ENCODE assay signal across 8 mouse cellular contexts in genomic region chr4:147809292-147809965, GRCm38 (mm10). TPM values are rescaled to one million over a fixed set of nuclear protein-coding genes. Genes with fewer than 3 reads are reported as not detected.
DNase-seq lines count a peak whose midpoint lies in the region; ATAC-seq and TF ChIP-seq lines count a peak whose summit lies in the region.
"Not testable (repeated sequence)": the region's sequence is repeated elsewhere in the genome, so short reads cannot be mapped to it uniquely, and the experiment has no call there.

Zfp984 (minus strand) TSS chr4:147809788.

- TF ChIP-seq POLR2A in brain, embryonic 14.5 days (IDR thresholded peaks at IDR 0.05; ENCODE audit: borderline replicate concordance, extremely low read depth, insufficient read depth, insufficient read length, poor library complexity, severe bottlenecking), result not testable (repeated sequence)

- H3K36me3 ChIP-seq in forebrain, embryonic 13.5 days (ENCODE audit: poor library complexity, severe bottlenecking); stomach, embryonic 15.5 days: not testable (repeated sequence)
- peaks cover 10% of the 10 kb centered on the region; the same call in 1 of the 2 replicates for H3K36me3 ChIP-seq in kidney, embryonic 16.5 days (ENCODE audit: insufficient read depth, low read length)

- not testable (repeated sequence) for H3K9me3 ChIP-seq in forebrain, embryonic 13.5 days (replicated peaks); kidney, embryonic 16.5 days (ENCODE audit: low read length); stomach, embryonic 15.5 days

- intact Hi-C loops in heart, postnatal 14 days (cut with DNase I), result not testable (repeated sequence)

- not testable (repeated sequence) for H3K27me3 ChIP-seq in forebrain, embryonic 13.5 days; kidney, embryonic 16.5 days (ENCODE audit: insufficient read depth, low read length); stomach, embryonic 15.5 days (replicated peaks)

- peak within 1 kb of the TSS; percentile 49 for H3K4me3 ChIP-seq in forebrain, embryonic 13.5 days
- H3K4me3 ChIP-seq in kidney, embryonic 16.5 days (ENCODE audit: low read length), result peak within 1 kb of the TSS; percentile 57
- peak within 1 kb of the TSS; percentile 55 for H3K4me3 ChIP-seq in stomach, embryonic 15.5 days (replicated peaks)

- DNase-seq in CD4-positive, CD25-positive, alpha-beta regulatory T cell, adult 2 months (ENCODE audit: low read depth, low spot score), result peak; percentile 87
- peak; percentile 68 for DNase-seq in brain, embryonic 14.5 days (ENCODE audit: low read depth)
- peak; percentile 25 to 42 for DNase-seq in heart, postnatal 14 days
- peak; percentile 53 to 65 for DNase-seq in lung, adult 18-20 months

- H3K27ac ChIP-seq in forebrain, embryonic 13.5 days, result not testable (repeated sequence)
- peak within 1 kb of the TSS; percentile 77 for H3K27ac ChIP-seq in kidney, embryonic 16.5 days (ENCODE audit: low read length)
- H3K27ac ChIP-seq in stomach, embryonic 15.5 days, result peak within 1 kb of the TSS; percentile 64

- ATAC-seq in forebrain, embryonic 13.5 days, result peak; percentile 38; the same call in 1 of the 2 replicates
- ATAC-seq in kidney, embryonic 16.5 days (ENCODE audit: low FRiP score, low TSS enrichment), result peak; percentile 89
- ATAC-seq in monocyte, adult 5-6 weeks (replicated peaks; ENCODE audit: insufficient number of reproducible peaks, low FRiP score, low TSS enrichment, poor library complexity, severe bottlenecking), result peak; percentile 79
- peak; percentile 80 for ATAC-seq in stomach, embryonic 15.5 days (ENCODE audit: insufficient read depth, low FRiP score, low read depth)

- 16% methylated on average over 15 of the region's 15 CpGs for WGBS in forebrain, embryonic 13.5 days
- whole genome bisulfite sequencing in kidney, embryonic 16.5 days, result 8% methylated on average over 15 of the region's 15 CpGs
- 16% methylated on average over 15 of the region's 15 CpGs for WGBS in stomach, embryonic 15.5 days

- peak within 1 kb of the TSS; percentile 58 for H3K9ac ChIP-seq in forebrain, embryonic 13.5 days
- peak within 1 kb of the TSS; percentile 71 for H3K9ac ChIP-seq in kidney, embryonic 16.5 days (replicated peaks; ENCODE audit: low read length)
- peak within 1 kb of the TSS; percentile 39; the same call in 1 of the 2 replicates for H3K9ac ChIP-seq in stomach, embryonic 15.5 days

- TF ChIP-seq CTCF in brain, embryonic 14.5 days (IDR thresholded peaks at IDR 0.05; ENCODE audit: borderline replicate concordance, extremely low read depth, insufficient read depth, insufficient read length), result not testable (repeated sequence)

- not testable (repeated sequence) for H3K4me1 ChIP-seq in forebrain, embryonic 13.5 days; kidney, embryonic 16.5 days (ENCODE audit: insufficient read depth, low read length); stomach, embryonic 15.5 days

- H3K4me2 ChIP-seq in forebrain, embryonic 13.5 days, result peak within 1 kb of the TSS; percentile 72
- peak within 1 kb of the TSS; percentile 68 for H3K4me2 ChIP-seq in kidney, embryonic 16.5 days (replicated peaks; ENCODE audit: low read depth, low read length)
- peak within 1 kb of the TSS; percentile 69 for H3K4me2 ChIP-seq in stomach, embryonic 15.5 days

RNA-seq across cellular contexts. Expression of gene Zfp984, which starts in this region (rescaled TPM):
- 2.7 TPM in 2 replicates for polyA plus RNA-seq in brain, embryonic 14.5 days (2012; rRNA removed)
- 4.6 and 4.7 TPM in 2 replicates for polyA plus RNA-seq in forebrain, embryonic 13.5 days (2015; fragmentation: Nextera tagmentation; extraction: Ambion mirVana)
- total RNA-seq in heart, postnatal 14 days (2021), result 1 to 10 TPM; 2.8 to 3.1 TPM
- polyA plus RNA-seq in kidney, embryonic 16.5 days (2015; fragmentation: Nextera tagmentation; extraction: Ambion mirVana), result 9.9 and 11.0 TPM in 2 replicates
- 29.2 to 47.8 TPM (median 38.2 TPM) in 3 replicates for total RNA-seq in monocyte, adult 5-6 weeks (2017)
- 8.6 and 9.3 TPM in 2 replicates for polyA plus RNA-seq in stomach, embryonic 15.5 days (2015; fragmentation: Nextera tagmentation; extraction: Ambion mirVana)

Comparison
In these comparisons a context has a peak if more than half of its experiments do, and no peak if none do; other contexts are left out.
1. DNase-seq: peak in every context shown above with its lines; median percentile 87 in CD4-positive, CD25-positive, alpha-beta regulatory T cell, adult 2 months; 68 in brain, embryonic 14.5 days; 59 in lung, adult 18-20 months; 34 in heart, postnatal 14 days.
2. ATAC-seq: peak in every context shown above with its lines; median percentile 89 in kidney, embryonic 16.5 days; 80 in stomach, embryonic 15.5 days; 79 in monocyte, adult 5-6 weeks; 38 in forebrain, embryonic 13.5 days.